Mouse (Mus musculus) embryonic fibroblast, embryonic 13.5 days (primary cell): ENCODE results near the gene Eif4e3.

Experiments used
- CTCF ChIP-seq: IDR thresholded peaks from 2 replicates; pipeline ENCODE4 v1.5.1; 2011; ENCODE audit warnings: mild to moderate bottlenecking, control low read depth, low read length, moderate library complexity, borderline replicate concordance; ENCODE audit not compliant: insufficient read depth
- POLR2A ChIP-seq: IDR thresholded peaks from 2 replicates; pipeline ENCODE4 v1.6.1; 2011; ENCODE audit warnings: low read depth, mild to moderate bottlenecking, control low read depth, low read length, moderate library complexity

DNA sequence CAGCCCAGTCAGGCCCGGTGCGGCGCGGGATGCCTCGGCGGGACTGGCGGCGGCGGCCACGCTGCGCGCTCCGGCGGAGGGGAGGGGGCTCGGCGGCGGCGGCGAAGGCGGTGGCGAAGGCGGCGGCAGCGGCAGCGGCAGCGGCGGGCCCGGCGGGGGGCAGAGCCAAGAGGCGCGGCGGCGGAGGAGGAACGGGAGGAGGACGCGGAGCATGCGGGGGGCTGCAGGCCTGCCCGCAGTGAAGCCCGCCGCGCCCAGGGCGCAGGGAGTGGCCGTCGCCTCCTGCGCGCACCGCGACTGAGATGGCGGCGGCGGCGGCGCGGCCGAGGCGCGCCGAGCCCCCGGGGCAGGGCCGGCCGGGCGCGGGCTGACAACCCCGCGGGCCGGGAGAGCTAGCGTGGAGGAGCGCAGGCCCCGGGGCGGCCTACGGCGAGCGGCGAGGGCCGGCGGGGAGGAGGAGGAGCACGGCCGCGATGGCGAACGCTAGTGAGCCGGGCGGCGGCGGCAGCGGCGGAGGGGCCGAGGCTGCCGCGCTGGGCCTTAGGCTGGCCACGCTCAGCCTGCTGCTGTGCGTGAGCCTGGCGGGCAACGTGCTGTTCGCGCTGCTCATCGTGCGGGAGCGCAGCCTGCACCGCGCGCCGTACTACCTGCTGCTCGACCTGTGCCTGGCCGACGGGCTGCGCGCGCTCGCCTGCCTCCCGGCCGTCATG lies 25.8 kb upstream of the Eif4e3 start, which contains the start of gene Gpr27:
- no peak for TF ChIP-seq CTCF
- TF ChIP-seq POLR2A: no peak
